Mouse (Mus musculus) erythroblast, embryonic 14.5 days (primary cell): ENCODE measurements around the gene Sbf2.

Experiments used
- GATA1 ChIP-seq: IDR thresholded peaks from 2 replicates; pipeline ENCODE4 v1.6.1; 2012; ENCODE audit warnings: low read length, inconsistent platforms, mixed read lengths
- TAL1 ChIP-seq: IDR thresholded peaks from 3 replicates; pipeline ENCODE4 v1.6.1; 2012; ENCODE audit warnings: low read length, inconsistent platforms, mixed read lengths

DNA sequence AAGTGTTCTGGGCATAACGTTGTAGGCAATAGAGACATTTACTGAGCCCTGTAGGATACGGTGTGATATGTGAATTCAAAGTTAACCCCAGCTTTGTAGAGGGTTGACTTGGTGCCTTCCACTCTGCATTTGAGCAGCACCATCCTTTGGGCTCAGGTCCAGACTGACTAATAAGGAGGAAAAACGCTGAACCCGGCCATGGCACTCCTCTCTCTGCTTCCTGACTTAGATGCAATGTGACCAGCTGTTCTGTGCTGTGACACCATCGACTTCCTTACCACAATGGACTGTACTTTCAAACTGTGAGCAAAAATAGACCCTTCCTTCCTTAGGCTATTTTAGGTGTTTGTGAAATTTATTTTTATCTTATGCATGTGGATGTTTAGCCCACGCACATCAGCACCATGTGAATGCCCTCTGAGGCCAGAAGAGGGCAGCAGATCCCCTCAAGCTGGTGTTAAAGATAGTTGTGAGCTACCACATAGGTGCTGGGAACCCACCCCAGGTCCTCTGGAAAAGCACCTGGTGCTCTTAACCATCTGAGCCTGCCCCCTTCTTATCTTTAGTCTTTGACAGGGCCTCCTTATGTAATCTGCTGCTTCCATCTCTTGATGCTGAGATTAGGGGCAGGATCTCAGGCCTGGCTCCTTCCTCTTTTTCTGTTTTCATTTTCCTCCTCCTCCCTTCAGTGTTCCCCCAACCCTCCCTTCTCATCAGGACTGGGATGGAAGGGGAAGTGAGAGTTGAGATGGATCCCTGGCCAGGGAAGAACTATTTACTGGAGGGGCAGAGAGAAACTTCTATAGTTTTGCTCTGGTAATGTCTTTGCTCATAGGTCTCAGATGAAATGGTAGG, 34.6 kb upstream of the Sbf2 start:
- TF ChIP-seq TAL1 (no peak), GATA1 (no peak)
